Mouse (Mus musculus): ENCODE measurements at regions not wholly inside any gene's neighbourhood (a gene's known extent, or its start where the extent isn't known, plus 50 kb on each side); places are given as distances from the start of the nearest gene placed in this dataset.

GRCm38 (mm10) chr12:68836023-68836422 lies 323.0 kb downstream of the Rps29 start:
- TF ChIP-seq POLR2A (IDR thresholded peaks at IDR 0.05; ENCODE audit: low read depth, low read length) (no peak), CTCF (IDR thresholded peaks at IDR 0.05; ENCODE audit: borderline replicate concordance, insufficient read depth, low read length) (no peak)
